Mouse (Mus musculus): Measurements from ENCODE around the gene Nnat.

Nnat gene

GRCm38 (mm10) chr2:157596876-157597566 is 37.1 kb downstream of the Nnat start:
- in situ Hi-C loops (cut with MboI, MseI): no loop called here

GRCm38 (mm10) chr2:157601435-157601839 is 41.6 kb downstream of the Nnat start:
- in situ Hi-C loops (cut with MboI, MseI): loop anchor here (25.0 kb wide), 1 partner anchor 636 kb away; the partner anchor contains the start of gene D630003M21Rik

GRCm38 (mm10) chr2:157605025-157605675 is 45.3 kb downstream of the Nnat start:
- in situ Hi-C loops (cut with MboI, MseI): loop anchor here (25.0 kb wide), 1 partner anchor 632 kb away; the partner anchor contains the start of gene D630003M21Rik

GRCm38 (mm10) chr2:157607542-157608236 is 47.8 kb downstream of the Nnat start:
- in situ Hi-C loops (cut with MboI, MseI): loop anchor here (25.0 kb wide), 1 partner anchor 630 kb away; the partner anchor contains the start of gene D630003M21Rik

- in situ Hi-C loops (cut with MboI, MseI): loop anchor here (25.0 kb wide), 1 partner anchor 626 kb away; the partner anchor contains the start of gene D630003M21Rik
Measured at GRCm38 (mm10) chr2:157611735-157612134, 51.9 kb downstream of the Nnat start.
